Mouse (Mus musculus): Measurements from ENCODE around the gene Nutm1. TPM values are rescaled to one million over a fixed set of nuclear protein-coding genes. Genes with fewer than 3 reads are reported as not detected.

Gene Nutm1
- total RNA-seq, 2 experiments from 2014 or later, result not detected

Other genes with a start within 250 kb of the Nutm1 start
- gene Olfr1310, start 246.6 kb downstream of the Nutm1 start, total RNA-seq (2021), result not detected
- not detected for gene Olfr1311, start 234.9 kb downstream of the Nutm1 start, total RNA-seq (2021)
- not detected for gene Olfr1312, start 209.1 kb downstream of the Nutm1 start, total RNA-seq (2021)
- gene Olfr1313, start 181.4 kb downstream of the Nutm1 start, total RNA-seq (2021), result not detected
- gene Olfr1314, start 162.5 kb downstream of the Nutm1 start, total RNA-seq (2021), result not detected
- gene Olfr1315-ps1, start 143.9 kb downstream of the Nutm1 start, total RNA-seq (2021), result not detected
- not detected for gene Olfr1316, start 124.3 kb downstream of the Nutm1 start, total RNA-seq (2021)
- not detected for gene Olfr1317, start 119.0 kb downstream of the Nutm1 start, total RNA-seq (2021)
- not detected for gene Olfr1318, start 105.1 kb downstream of the Nutm1 start, total RNA-seq (2021)
- gene Lpcat4, start 19.8 kb downstream of the Nutm1 start, total RNA-seq (2021), result 1 to 10 TPM; 2.0 to 3.0 TPM
- 10 to 100 TPM; 50.8 to 66.0 TPM for gene Nop10, start 2.6 kb upstream of the Nutm1 start, total RNA-seq (2021)
- gene Slc12a6, start 6.5 kb upstream of the Nutm1 start, total RNA-seq (2021), result 10 to 100 TPM; 26.5 to 31.5 TPM
- 1 to 10 TPM; 1.1 to 1.4 TPM for gene Gm21985, start 7.0 kb upstream of the Nutm1 start, total RNA-seq (2021)
- 10 to 100 TPM; 70.8 to 70.9 TPM for gene Emc4, start 108.7 kb upstream of the Nutm1 start, total RNA-seq (2021)
- gene Katnbl1, start 119.9 kb upstream of the Nutm1 start, total RNA-seq (2021), result 1 to 10 TPM; 4.2 to 4.4 TPM
- 10 to 100 TPM; 17.3 TPM for gene Emc7, start 195.7 kb upstream of the Nutm1 start, total RNA-seq (2021)
- not detected for gene Chrm5, start 221.5 kb upstream of the Nutm1 start, total RNA-seq (2021)
- 10 to 100 TPM; 15.3 to 22.5 TPM for gene Aven, start 233.7 kb upstream of the Nutm1 start, total RNA-seq (2021)

Data from heart, adult 18-20 months (tissue).